Mouse (Mus musculus): ENCODE measurements around the gene Lemd1.
"Not testable (repeated sequence)": the region's sequence is repeated elsewhere in the genome, so short reads cannot be mapped to it uniquely, and the experiment has no call there.

The Lemd1 gene

DNA sequence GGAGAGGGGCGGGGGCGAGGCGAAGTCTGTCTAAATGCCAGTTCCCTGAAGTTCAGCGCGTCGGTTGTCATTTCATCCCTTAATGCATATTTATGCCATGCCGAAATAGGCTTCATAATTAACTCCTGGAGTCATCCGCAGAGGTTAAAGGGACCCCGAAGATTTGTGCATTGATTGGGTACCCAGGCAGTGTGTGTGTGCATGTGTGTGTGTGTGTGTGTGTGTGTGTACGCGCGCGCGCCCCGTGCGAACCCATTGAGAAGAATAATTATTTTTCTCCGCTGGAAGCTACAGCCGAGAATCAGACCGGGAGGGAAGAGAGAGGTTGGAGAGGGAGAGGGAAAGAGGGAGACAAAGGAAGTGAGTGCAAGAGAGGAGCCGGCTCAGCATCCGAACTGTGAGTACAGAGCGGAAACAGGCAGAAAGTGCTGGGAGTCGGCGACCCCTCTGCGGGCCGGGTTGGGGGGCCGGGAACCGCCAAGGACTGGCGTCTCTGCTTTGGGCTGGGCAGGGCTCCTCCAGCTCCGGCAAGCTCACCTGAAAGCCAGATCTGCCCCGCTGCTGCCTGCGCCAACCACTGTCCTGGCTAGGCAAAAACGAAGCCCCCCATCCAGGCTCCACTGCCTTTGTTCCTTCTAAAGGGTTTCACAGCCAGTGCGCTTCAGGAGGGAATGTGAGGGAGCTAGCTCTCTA, at the start of gene Lemd1, which contains the start of gene AC124108.1:
Gene Lemd1 (plus strand): TSS at position 339 of the 693 bp plus-strand sequence.
Gene AC124108.1 (plus strand): TSS at position 365 of the 693 bp plus-strand sequence.
- DNase-seq (ENCODE audit: low spot score), result no peak

DNA sequence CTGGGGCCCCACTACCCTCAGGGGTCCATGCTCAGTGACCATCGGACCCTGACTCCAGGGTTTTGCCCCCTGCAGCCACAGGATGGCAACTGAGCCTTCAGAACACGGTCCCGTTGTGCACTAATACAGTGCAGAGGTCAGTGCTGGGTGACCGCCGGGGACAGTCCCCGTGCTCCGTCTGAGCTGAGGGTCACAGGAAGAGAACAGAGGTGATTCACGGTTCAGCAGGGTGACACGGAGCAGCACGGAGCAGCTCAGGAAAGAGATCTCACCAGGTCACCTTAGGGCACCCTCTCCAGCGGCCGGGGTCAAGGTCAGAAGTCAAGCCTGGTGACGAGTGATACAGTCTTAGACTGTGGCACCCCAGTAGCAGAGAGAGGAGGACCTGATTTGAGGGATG, 49.5 kb upstream of the Lemd1 start:
- no peak for DNase-seq (ENCODE audit: low spot score)

DNA sequence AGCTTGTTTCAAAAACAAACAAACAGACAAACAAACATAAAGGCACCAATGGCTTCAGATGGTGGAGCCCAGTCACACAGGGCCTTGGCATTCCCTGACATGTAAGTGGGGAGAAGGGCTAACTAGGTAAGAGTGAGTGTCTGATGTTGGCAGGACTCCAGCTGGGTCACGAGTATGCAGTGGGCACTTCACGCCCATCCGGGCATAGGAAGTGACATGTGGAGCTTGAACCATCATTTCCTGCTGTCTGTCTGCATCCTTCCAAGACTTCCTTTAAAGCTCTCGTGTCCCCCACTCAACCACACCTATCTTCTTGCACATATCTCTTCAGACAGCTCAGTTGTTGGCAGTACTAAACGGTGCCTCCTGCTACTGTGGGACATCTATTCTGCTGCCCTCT, 48.2 kb upstream of the Lemd1 start:
- no peak for DNase-seq (ENCODE audit: low spot score)

DNA sequence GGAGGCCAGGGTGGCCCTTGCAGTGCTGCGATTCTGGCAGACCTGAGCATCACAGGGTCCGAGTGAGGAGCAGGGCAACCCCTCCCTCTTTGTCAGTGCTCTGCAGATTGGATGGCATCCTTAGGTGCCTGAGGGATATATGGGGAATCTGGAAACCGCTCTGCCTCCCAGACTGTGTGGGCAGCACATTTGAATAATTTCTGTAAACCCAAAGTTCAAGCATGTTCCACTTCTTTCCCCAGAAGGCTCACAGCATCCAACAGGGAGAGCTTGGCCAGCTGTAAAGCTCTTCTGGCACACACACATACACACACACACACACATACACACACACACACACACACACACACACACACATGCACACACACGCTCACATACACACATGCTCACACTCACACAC, 47.5 kb upstream of the Lemd1 start:
- DNase-seq (ENCODE audit: low spot score), result no peak

DNA sequence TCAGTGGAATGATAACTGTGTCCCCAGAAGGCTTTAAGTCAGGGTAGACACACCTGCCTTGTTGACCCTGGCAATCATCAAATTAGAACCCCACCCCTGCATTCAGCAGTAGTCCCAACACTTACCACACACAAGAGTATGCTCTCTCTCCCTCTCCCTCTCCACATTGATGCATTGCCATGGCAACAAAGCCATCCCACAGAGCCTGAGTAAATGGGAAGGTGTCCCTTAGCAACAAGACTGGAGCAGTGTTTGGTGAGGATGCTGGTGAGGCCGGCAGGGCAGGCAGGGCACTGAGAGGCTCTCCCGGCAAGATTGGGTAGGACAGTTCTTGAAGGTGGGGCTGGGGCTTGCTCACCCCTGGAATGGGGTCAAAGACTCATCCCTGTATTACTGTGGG, 47.0 kb upstream of the Lemd1 start:
- DNase-seq (ENCODE audit: low spot score), result no peak

DNA sequence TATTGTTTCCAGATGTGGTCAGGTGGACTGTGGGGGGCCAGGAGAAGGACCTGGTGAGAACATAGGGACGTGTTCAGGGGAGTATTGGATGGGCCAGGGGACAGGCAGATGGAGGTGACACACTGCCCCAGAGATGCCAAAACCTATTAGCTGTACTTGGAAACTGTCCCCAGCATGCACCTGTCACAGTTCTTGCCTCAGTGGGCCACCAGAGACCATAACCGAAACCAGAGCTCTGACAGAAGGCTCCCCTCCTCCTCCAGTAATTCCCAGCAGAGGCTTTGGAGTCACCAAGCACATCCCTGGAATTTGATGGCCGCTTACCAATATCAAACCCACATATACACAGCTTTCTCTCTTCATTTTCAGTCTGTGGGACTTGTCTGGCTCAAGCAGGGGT, 46.4 kb upstream of the Lemd1 start:
- DNase-seq (ENCODE audit: low spot score), result no peak

DNA sequence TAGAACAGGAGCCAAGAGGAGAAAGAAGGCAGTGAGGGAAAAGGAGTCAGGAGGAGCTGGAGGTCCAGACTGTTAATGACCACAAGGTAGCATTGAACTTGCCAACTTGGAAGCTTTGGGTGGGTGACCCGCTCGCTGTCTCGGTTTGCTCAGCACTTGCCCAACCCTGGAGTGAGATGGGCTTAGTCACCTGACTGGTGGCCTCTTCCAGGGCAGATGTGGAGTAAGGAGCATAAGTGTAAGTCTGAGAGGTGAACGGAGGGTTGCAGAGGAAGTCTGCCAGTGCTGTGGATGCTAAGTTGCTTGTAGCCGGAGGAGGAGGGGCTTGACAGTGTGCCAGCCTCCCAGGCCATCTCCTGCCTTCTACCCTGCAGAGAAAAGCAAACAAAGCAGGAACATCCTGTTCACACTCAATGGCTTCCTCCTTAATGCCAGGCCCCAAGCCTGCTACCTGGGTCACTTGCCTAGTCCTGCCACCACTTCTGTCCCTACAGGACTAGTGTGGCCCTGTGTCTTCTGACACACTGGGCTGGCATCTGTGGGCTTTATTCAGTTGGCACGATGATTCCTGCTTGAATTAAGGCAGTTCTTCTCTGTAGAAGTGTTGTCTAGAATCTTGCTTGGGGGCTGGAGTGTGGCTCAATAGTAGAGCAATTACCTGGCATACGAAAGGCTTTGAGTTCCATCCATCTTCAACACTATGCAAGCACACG, 45.1 kb upstream of the Lemd1 start:
- DNase-seq (ENCODE audit: low spot score), result no peak

DNA sequence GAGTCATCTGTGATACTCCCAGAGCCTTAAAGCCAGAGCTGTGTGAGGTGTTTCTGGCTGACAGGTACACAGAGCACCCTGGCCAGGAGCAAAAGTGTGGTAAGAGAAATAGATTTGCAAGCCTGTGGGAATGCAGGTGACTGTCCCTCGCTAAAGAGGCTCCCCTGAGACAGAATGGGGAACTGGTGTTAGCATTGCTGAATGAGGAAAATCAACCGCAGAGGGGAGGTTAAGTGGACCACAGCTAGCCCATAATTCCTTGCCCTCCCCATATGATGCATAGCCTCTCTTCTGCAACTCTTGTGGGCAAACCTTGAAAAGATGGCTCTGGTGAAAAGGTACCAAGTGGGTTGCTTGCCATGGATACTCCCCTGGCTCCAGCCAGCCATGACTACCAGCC, 41.8 kb upstream of the Lemd1 start:
- DNase-seq (ENCODE audit: low spot score), result no peak

DNA sequence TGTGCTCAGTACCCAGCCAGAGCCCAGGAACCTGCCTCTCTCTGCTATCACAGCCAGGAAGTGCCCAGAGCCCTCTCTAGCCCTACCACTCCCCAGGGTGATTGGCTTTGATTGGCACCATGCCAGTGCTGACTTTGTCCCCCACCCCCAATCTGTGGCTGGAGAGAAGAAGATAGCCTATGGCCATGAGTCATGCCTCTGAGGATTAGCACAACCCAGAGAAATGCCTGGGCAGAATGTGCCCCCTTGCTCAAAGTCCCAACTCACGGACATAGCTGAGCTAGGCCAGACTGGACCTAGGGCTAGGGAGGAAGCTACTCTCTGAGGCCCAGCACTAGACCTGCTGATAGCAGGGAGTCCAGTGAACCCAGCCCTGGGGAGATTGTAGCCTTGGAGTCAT, 41.1 kb upstream of the Lemd1 start:
- DNase-seq (ENCODE audit: low spot score), result no peak

DNA sequence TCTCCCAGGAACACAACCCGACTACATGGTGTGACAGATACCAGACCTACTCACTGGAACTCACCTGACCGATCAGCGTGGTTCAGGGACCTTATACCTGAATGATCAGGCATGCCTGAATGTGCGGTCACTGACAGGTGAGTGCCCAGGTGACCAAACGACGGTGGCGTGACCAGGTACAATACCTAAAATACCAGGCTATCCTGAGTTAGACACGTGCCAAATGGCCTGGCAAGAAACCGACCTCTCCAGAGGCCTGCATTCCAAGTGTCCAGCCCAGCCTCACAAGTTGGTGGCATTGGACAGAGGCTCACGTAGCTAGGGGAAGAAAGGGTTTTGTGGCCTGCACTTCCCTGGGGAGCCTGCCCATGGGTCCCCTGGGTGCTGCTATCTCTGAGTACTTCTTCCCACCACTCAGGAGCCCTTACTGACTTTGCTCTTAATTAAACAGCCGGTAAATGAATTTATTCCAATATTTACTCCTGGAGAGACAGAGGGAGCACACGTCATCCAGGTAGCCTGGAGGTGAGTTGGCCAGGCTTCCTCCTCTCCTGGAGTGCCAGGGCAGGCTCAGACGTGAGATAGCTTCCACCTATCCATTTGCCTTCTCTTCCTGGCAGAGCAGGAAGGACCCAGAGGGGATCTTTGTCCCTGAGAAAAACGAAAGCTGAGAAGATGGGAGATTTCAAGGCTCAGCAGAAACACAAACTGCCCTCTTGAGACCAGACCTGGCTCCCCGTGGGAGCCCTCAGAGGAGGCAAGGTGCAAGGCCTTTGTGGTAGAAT, 40.2 kb upstream of the Lemd1 start:
- DNase-seq (ENCODE audit: low spot score), result peak; percentile 72

DNA sequence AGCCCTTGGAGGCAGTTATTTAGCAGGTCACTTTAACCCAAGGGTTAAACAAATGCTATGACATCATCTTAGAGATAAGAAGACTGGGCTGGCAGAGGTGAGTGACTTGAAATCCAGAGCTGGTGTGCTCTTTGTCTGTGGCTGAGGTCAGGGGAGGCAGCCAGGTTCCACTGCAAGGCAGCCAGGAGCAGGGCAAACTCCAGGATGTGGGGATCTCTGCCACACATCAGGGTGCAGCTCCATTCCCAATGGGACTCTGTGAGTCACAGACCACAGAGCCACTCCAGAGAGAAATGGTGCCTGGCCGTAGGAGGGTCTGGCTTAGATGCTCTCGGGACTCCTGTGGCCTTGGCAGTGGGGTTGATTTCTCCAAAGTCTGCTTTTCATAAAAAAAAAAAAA, 39.3 kb upstream of the Lemd1 start:
- DNase-seq (ENCODE audit: low spot score), result no peak

DNA sequence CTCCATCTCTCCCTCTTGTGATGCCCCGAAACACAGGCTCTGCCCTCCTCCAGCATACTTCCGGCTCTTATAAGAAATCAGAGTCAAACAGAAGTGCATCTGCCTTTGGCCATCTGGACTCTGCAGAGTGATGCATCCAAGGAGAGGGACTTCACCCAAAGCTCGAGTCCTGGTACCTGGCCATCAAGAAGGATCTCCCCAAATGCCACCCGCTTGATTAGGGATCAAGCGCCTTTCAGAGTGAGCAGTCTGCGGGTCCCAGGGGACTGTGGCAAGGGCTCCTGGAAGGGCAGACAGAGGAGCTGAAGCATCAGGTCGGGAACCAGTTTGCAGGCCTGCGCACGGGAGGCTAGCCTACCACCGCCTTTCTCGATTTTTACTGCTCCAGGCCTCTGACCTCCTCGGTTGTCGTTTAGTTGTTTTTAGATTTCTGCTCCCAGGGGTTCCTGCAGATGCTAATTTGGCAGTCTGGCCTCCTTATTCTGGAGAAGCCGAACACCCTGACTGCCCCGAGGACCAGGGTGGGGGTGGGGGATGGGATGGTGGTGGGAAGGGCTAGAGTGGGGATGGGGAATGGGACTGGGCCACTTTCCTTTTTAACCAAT, 38.0 kb upstream of the Lemd1 start:
- no peak for DNase-seq (ENCODE audit: low spot score)

DNA sequence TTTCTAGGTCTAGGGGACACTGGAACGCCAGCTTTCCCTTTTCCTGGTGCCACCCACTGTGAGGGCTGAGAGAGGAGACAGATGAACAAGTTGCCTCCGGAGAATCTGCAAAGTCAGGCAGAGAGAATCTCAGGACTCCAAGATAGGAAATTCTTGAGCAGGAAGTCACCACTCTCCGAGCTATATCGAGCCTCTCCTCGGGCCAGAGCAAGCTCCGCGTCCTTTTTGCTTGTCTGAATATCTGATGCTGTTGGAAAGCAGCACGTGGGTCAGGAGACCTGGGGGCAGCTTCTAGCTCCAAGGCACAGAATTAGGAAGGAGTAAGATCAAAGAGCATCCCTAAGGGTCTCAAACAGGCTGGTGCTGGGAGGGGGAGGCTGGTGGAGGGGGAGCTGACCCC, 37.5 kb upstream of the Lemd1 start:
- no peak for DNase-seq (ENCODE audit: low spot score)

DNA sequence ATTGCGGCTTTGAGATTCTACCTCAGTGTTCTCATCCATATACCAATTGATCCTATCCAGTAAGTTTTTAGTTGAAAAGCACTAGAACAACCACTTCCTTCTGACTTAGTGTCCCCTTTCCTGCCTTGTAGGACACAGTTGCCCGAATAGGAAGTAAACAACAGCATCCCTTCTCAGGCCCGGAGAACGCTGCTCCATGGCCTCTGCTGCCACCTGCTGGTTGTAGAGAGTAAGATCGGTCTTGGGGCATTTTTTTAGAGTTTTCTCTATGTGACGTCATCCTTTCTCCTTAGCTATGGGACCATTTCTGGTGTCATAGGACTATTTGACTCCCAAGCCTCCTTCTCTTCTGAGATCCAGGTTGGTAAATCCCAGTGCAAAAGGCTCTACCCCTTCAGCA, 35.5 kb upstream of the Lemd1 start:
- DNase-seq (ENCODE audit: low spot score), result peak; percentile 86

DNA sequence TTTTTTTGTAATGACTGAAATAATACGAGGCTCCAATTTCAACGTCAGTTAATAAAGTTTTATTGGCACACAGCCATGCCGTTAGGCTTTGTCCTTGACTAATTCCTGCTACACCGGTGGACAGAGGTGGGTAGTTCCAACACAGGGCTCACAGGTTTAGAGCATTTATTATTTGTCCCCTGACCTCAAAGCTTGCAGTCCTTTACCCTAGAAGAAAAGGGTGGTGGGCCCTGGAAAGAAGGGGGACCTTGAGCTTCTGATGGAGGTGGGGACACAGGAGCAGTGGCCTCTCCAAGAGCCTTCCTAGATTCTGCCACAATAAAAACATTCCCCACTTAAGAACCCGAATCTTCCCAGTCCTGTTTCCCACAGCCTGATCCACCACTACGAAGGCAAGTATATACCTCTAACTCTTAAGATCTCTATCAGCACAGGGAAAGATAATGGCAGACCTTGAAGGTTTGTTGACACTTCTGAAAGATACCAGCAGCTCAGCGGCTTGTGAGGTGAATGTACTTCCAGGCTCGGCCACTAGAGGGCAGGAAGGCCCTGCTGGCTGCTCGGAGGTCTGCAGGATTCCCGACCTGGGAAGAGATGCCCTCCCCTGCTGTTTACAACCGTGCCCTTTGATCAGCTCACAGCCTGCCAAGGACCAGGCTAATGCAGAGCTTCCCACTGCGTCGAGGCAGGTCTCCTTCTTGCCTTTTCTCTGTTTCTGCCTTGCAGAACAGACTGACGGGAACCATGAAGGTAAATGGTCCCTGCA, 34.0 kb upstream of the Lemd1 start:
- DNase-seq (ENCODE audit: low spot score), result peak; percentile 80

DNA sequence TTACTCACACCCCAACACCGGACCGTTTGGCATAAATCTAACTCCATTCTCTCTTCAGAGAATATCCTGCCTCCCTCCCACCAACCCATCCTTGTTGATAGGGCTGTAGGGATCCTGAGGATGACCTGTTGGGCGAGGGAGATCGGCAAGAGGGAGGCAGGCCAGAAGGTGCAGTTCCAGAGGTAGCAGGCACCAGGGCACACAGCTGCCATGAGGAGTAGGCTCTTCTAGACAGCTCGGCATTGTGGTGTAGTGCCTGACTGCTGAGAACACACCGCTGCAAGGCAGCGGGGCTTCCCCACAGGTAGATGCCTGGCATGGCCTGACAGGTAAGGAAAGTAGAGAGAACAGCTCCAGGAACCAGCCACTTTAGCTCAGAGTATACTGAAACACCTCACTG, 33.4 kb upstream of the Lemd1 start:
- DNase-seq (ENCODE audit: low spot score), result no peak

DNA sequence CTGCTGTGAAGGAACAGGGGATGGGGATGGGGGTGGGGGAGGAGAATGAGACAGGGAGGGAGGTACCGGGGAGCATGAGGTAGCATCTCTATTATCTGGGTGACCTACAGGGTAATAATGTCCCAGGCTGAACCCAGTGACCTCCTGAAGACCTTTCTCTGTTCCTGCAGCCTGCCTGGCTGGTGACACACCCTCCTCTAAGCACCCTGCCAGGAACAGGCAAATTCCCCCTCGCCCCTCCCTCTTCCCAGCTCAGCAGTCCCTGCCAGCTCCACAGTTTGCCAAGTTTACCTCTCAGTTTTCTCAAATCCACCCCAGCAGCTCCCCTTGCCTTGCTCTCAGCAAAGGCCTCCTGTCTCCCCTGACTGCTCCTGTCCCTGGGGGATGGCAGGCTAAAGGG, 32.5 kb upstream of the Lemd1 start:
- peak; percentile 54 for DNase-seq (ENCODE audit: low spot score)

DNA sequence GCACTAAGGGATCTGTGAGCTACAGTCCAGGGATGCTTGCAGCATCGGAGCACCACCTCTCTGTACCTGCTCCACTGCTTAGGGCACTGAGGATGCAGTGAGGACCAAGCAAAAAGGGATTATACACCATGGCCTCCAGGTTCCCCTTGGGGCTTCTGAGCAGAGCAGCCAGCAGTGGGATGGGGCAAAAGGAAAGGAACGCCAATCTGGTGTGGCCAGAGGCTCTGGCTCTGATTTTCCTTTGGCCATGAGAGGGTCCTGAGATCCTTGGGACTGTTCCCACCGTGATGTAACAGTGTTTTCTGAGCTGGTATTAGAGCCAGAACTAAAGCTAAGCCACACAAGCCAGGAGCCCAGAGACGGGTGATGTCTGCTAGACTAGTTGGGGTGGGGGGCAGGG, 31.6 kb upstream of the Lemd1 start:
- DNase-seq (ENCODE audit: low spot score), result no peak

DNA sequence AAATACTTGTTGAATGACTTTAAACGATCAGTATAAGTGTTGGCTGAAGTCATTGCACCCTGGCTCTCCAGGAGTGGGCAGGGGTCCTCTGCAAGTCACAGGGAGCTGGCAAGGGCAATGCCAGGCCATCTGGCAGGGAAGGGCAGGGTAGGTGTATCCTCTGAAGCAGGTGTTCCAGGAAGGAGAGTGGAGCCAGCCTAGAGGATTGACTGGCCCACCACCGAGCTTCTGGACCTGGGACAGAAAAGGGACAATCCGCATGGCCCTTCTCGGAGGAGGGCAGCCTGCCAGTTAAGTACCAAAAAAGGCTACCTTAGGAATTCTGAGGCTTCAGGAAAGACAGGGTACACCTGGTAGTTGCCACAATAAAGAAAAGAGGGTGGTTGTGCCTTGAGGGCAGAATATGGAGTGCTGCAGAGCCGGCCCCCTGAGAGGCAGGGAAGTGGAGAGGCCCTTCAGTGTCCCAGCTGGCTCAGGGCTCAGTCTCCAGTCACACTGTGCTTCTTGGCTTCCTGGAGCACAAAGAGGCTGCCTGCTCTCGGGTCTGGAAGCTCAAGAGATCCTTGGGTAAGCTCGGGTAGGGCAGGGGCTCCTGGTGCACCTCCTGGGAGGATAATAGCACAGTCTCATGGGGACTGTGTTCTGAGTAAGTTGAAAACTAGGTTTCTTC, 29.9 kb upstream of the Lemd1 start:
- DNase-seq (ENCODE audit: low spot score), result no peak

DNA sequence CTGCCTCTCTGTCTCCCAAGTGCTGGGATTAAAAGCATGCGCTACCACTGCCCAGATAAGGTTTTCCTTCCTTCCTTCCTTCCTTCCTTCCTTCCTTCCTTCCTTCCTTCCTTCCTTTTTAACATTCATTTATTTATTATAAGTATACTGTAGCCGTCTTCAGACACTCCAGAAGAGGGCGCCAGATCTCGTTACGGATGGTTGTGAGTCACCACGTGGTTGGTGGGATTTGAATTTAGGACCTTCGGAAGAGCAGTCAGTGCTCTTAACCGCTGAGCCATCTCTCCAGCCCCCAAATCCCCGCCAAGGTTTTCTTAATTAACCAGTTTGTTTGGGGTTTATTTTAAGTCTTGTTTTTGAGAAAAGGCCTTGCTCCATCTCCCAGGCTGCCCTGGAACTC, 28.6 kb upstream of the Lemd1 start:
- DNase-seq (ENCODE audit: low spot score), result not testable (repeated sequence)

DNA sequence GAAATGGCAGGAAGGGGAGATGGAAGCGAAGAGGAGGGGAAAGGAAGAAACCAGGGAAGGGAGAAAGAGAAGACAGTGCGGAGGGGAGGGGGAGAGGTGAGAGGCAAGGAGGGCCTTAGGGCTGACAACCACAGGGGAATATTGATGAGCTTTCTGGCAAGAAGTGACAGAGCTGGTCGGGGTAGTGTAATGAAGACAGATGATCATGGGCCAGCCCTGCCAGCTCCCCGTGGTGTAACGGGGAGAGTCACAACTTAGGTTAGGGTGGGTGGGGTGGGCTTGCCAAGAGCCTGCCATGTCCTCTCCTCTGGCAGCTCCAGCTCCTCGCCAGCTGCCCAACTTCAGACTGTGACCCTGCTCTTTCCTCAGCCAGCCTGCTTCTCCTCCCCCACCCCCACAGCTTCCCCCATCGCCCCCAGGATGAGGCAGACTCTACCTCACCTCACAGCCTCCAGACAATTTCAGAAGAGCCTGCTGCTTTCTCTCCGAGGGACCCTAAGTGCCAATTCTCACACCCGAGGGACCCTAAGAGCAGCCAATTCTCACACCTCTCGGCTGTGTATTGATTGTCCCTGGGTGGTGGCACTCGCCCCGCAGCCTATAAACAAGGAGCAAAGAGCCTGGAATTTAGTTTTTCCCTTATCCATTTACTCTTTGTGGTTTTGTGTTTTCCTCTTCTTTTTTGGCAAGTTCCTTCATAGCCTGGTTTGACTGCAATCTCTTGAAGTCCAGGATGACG, 26.3 kb upstream of the Lemd1 start:
- no peak for DNase-seq (ENCODE audit: low spot score)
